Mouse (Mus musculus) small intestine, adult 2 months (tissue): ENCODE measurements around the gene Cdca5.

ENCODE experiments used
- CTCF ChIP-seq: fragments of 200-500 bp; IDR thresholded peaks from 2 replicates; pipeline ENCODE4 v1.5.1; 2012; ENCODE audit warnings: low read depth, mild to moderate bottlenecking, control low read depth, inconsistent platforms, low read length, moderate library complexity, mixed read lengths; ENCODE audit not compliant: insufficient replicate concordance, insufficient read length; ENCODE audit errors: extremely low read depth
- POLR2A ChIP-seq: fragments of 200-500 bp; IDR thresholded peaks from 2 replicates; pipeline ENCODE4 v1.6.1; 2012; ENCODE audit warnings: low read depth, mild to moderate bottlenecking, control low read depth, inconsistent platforms, low read length, moderate library complexity

GRCm38 (mm10) chr19:6123330-6123729 lies 38.5 kb downstream of the Cdca5 start:
- TF ChIP-seq POLR2A (no peak), CTCF (no peak)
